Mouse (Mus musculus) embryo, embryonic 11.5 days (tissue): ENCODE data around the gene Knstrn.

Experiments used
- DNase-seq: peaks from one replicate; pipeline ENCODE4 v3.0.0-alpha.2; 2012; ENCODE audit warnings: low read depth, low spot score

Knstrn gene

DNA sequence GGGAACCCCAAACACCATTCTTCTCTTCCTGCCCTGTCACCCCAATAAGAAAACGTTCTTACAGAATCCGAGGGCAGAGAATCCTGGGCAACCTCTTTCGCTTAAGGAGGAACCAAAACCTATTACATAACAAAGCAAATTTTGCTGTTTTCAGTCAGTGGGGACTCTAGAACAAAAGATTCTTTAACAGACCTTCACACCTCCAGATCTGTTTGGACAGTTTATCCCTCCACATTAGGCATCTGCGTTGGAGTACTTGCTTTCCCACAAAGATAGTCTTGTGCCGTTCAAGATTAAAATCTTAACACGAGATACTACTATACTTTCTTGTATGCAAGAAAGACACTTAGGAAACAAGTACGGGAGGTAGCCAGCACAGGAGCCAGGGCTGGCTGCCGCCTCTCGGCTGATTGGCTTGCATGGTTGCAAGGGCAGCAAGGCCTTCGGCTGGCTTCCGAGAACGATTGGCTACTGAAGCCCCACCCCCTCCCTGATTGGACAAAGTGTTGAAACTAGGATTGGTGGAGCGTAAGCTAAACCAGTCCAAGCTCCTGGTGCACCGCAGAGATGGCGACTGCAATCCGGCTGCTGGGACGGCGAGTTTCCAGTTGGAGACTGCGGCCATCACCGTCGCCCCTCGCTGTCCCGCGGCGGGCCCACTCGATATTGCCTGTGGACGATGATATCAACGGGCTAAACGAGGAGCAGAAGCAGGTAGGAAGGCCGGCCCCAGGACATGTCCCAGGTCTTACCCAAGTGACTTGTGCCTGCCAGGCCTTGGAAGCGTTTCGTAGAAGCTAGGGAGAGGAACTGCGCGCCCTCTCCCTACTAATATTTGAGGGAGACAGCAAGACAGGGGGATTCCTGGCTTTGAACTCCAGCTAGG, 47.9 kb downstream of the Knstrn start, which contains the start of gene Ivd:
TSS of gene Ivd (plus strand) at position 501 of the 886 bp plus-strand sequence.
- peak; percentile 89 for DNase-seq

- DNase-seq: no peak
Measured at GRCm38 (mm10) chr2:118862340-118862675, 48.5 kb downstream of the Knstrn start.

DNA sequence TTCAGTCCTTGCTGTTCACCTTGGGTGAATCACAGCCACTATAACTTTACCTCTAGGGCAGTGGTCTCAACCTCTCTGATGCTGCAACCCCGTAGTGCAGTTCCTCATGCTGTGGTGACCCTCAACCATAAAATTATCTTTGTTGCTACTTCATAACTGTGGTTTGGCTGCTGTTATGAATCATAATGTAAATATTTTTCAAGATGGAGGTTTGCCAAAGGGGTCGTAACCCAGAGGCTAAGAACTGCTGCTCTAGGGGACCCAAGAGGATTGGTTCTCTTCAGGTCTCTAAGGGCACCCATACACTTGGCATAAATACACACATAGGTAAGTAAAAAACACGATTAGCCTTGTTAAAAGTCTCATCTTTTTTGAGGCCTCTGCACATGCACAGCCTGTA, 56.8 kb downstream of the Knstrn start:
- no peak for DNase-seq

DNA sequence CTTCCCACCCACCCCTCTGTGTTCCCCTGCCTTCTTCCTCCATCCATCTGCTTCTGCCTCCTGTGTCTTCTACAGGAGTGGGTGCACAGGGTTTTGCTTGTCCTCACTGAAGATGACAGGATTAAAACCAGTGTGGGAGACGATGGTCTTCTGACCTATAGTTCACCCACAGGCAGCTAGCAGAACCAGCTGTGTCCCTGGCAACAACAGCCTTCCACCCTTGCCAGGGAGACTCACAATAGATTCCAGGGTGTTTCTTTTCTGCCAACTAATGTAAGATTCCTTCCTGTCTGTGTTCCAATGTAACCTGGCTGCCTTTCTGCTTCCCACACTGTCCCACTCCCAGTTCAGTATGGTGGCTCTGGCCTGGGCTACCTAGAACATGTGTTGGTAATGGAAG, 57.2 kb downstream of the Knstrn start:
- no peak for DNase-seq

DNA sequence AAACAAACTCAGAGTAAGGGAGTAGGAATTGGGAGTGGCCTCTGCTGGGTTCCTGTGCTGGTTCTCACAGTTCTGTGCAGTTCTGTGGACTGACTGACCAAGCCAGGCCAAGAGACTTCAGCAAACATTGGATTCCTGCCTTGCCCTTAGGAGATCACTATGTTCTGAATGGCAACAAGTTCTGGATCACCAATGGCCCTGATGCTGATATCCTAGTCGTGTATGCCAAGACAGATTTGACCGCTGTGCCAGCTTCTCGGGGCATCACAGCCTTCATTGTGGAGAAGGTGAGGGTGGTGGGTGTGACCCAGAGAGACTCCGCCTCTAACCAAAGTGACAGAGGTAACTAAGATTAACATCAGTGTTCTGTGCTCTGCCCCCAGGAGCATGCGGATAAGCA, 59.2 kb downstream of the Knstrn start:
- DNase-seq: no peak

DNA sequence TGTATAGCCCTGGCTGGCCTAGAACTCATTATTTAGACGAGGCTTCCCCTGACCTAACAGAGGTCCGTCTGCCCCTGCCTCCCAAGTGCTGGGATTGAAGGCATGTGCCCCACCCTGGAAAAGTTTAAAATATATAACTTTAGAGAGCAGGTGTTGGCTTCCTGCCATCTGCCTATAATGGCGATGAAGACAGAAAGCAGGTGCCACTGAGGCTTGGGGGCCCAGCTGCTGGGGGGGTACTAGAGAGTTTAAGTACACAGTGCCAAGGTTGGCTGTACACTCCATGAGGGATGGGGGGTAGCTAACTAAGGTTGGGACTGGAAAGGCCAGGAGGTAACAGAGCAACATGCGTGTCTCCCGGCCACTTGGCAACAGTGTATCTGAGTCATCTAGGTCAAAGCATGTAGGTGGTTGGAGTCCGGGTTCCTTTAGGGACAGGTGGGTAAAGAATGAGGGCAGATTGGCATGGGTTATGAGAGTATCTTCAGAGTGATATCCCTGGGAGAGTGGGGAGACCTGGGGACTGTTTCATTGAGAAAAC, 60.2 kb downstream of the Knstrn start:
- DNase-seq: no peak

- no peak for DNase-seq
Measured at GRCm38 (mm10) chr2:118875316-118875715, 61.5 kb downstream of the Knstrn start.

DNA sequence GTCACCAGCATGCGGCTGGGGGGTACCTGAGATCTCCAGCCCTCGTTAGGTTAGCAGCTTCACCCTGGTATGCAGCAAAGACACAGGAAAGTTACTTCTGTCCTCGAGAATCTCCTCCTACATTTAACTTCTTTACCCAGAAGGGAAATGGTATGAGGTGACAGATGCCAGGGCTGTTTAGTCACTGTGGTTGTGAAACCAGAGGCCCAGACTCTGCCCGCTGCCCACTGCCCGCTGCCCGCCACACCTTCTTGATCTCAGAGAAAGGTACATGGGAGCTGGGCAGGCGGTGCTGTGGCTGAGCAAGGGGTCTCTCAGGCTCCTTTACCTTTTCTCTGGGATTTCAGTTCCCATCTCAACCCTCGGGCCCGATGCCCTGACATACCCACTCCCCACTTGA, 62.6 kb downstream of the Knstrn start:
- no peak for DNase-seq

GRCm38 (mm10) chr2:118881019-118881418, 67.2 kb downstream of the Knstrn start:
- DNase-seq: no peak

DNA sequence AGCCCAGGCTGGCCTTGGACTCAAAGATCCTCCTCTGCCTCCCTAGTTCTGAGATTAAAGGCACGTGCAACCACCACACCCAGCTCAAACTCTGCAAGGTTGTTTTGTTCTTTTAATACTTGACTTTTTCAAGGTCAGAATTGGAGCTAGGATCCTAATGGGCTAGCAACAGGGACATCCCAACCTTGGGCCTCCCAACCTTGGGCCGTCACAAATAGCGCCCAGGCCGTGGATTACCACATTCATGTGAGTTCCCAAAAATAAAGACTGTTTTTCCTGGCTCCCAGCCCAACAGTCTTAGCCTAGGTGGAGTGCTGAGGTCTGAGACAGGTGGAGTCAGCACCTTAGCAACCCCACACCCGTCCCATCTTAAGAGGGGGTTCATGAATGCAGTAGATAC, 68.2 kb downstream of the Knstrn start:
- no peak for DNase-seq

DNA sequence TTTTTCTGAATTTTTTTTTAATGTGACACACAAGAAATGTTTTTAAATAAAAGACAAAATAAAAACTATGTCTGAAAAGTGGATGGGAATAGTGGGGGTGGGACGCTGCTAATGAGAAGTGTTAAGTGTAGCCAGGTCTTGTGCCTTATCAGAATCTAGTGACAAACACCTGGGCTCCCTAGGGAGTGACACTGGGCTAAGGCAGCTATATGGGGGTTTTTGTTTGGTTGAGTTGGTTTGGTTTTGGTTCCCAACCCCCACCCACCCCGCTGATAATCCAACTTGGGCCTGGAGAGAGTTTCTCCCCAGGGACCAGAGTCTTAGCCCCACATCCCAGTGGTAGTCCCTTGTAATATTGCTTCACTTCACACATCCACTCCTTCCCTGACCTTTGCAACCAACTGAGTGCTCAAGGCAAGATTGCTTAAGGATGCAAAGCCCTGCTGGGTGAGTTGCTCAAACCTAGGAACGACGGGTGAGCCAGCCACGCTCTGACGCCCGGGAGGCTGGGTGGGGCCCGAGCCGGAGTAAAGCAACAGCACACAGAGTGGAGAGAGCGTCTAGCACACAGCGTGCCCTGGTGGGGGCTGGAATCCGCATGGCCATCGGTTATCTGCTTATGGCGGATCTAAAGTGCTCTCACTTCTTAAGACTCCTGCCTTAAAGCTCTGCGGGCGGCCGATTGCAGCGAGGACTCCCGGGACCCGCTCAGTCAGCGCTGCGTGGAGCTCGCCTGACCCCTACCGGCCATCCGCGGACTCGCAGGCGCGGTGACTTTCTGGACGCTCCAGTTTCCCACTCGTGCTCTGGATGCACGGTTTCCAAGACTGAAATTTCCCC, 69.3 kb downstream of the Knstrn start:
- peak; percentile 61 for DNase-seq

DNA sequence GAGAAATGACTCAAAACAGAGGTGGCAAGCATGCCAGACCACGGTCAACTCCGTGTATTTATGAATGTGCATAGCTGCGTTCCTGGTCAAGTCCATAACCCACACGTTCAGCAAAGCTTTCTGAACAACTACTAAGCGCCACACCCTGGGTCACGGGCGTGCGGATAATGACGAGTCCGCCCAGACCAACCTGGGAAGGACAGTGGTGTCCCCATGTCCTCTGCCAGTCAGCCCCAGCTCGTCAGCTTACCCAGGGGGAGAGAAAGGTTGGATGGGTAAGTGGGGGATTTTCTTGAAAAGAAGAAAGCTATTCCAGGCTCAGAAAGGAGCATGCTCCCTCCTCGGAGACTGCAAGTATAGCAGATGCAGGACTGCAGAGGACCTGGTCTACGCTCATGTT, 73.6 kb downstream of the Knstrn start:
- DNase-seq: no peak

DNA sequence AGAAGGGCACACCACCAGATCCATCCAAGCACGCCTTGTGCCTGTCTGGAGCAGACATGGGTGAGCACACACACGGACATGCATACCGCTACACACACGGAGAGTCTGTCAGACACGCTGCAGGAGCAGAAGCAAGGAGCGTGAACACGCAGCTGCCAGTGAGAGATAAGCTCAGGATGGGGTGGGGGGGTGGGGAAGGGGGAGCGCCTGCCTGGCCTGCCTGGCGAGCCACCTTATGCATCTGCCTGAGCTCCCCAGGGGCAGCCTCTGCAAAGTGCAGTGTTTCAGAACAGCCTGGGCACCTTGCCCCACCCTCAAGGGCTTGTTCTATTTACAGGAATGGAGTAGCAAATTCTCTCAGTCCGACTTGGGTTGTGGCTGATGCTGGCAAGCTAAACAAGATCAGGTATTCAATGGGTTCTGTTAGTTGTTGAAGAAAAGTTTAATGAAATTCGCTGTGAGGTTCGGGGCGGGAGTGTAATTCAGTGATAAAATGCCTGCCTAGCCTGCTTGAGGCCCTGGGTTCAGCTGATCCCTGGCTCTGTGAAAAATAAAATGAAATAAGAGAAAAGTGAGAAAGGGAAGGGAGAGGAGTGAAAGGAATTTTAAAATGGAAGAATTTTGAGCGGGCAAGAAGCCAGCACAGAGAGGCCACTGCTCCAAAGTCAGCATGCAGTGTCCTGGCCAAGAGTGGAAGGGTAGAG, 74.2 kb downstream of the Knstrn start:
- no peak for DNase-seq

GRCm38 (mm10) chr2:118891173-118891572, 77.4 kb downstream of the Knstrn start:
- DNase-seq: no peak

GRCm38 (mm10) chr2:118895990-118896913, 82.4 kb downstream of the Knstrn start:
- DNase-seq: no peak

GRCm38 (mm10) chr2:118896914-118897291, 83.1 kb downstream of the Knstrn start:
- no peak for DNase-seq

- DNase-seq: no peak
Measured at GRCm38 (mm10) chr2:118897392-118897791, 83.6 kb downstream of the Knstrn start.

DNA sequence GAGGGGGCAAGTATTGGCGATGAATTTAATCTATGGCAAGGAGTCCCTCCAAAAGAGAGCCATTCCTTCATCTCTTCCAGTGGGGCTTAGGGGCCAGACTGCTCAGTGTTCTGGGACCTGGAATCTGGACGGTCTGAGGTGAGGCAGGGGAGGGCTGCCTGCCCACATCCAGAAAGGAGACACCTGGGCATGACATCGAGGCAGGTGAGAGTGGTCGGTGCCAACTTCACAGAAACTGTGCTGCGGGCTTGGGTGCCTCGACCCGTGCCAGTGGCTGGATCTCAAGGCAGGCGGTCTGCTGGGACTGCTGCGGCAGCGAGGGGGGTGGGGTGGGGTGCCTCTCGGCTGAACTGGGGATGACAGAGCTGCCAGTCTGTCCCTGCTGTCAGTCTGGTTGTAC, 84.0 kb downstream of the Knstrn start:
- no peak for DNase-seq

GRCm38 (mm10) chr2:118898771-118899170, 85.0 kb downstream of the Knstrn start:
- DNase-seq: no peak

GRCm38 (mm10) chr2:118899306-118899705, 85.5 kb downstream of the Knstrn start:
- no peak for DNase-seq
